10 mouse cellular contexts compared by ENCODE assay signal in genomic region chr14:20319420-20319819, GRCm38 (mm10). TPM values are rescaled to one million over a fixed set of nuclear protein-coding genes. Genes with fewer than 3 reads are reported as not detected.
DNase-seq lines count a peak whose midpoint lies in the region; ATAC-seq lines count a peak whose summit lies in the region.
"Had no signal": no experiment of that assay in that cellular context is flagged by ENCODE, and none has a peak within 500 bp of the region (broad histone marks: within the 10 kb centered on the region; RNA-seq: fewer than 3 reads in every experiment).

No protein-coding gene starts in this region.

- no peak overlapping the region for H3K27ac ChIP-seq in heart, embryonic 11.5 days (ENCODE audit: low read depth, low read length)
- H3K27ac ChIP-seq: embryonic facial prominence, embryonic 12.5 days had no signal

- intact Hi-C loops in heart, postnatal 36 days (cut with DNase I) = no loop called here
- intact Hi-C loops in left cerebral cortex, postnatal 36 days (cut with DNase I) = no loop called here

- H3K9ac ChIP-seq in heart, embryonic 11.5 days (ENCODE audit: low read depth, low read length) = no peak overlapping the region
- H3K9ac ChIP-seq: embryonic facial prominence, embryonic 12.5 days had no signal

- no peaks in the 10 kb centered on the region for H3K4me1 ChIP-seq in heart, embryonic 11.5 days (ENCODE audit: control insufficient read depth, insufficient read depth, low read length)
- H3K4me1 ChIP-seq: embryonic facial prominence, embryonic 12.5 days had no signal

- no peak overlapping the region for H3K4me3 ChIP-seq in heart, embryonic 11.5 days (ENCODE audit: low read depth, low read length)
- H3K4me3 ChIP-seq: embryonic facial prominence, embryonic 12.5 days had no signal

- peaks cover 16% of the 10 kb centered on the region for H3K36me3 ChIP-seq in heart, embryonic 11.5 days (ENCODE audit: control insufficient read depth, insufficient read depth, low read length)

- H3K4me2 ChIP-seq in heart, embryonic 11.5 days = no peak overlapping the region
- H3K4me2 ChIP-seq: embryonic facial prominence, embryonic 12.5 days had no signal

- no peaks in the 10 kb centered on the region for H3K27me3 ChIP-seq in heart, embryonic 11.5 days (ENCODE audit: control insufficient read depth, insufficient read depth, low read length)
- H3K27me3 ChIP-seq: embryonic facial prominence, embryonic 12.5 days had no signal

- no peaks in the 10 kb centered on the region for H3K9me3 ChIP-seq in heart, embryonic 11.5 days (replicated peaks; ENCODE audit: control insufficient read depth, low read length)
- H3K9me3 ChIP-seq: embryonic facial prominence, embryonic 12.5 days had no signal

- DNase-seq in heart, postnatal 36 days = peak; percentile 18 to 39
- DNase-seq in A20 (ENCODE audit: low read depth, low spot score) (peak; percentile 41), ZHBTc4 (ENCODE audit: low read depth, low spot score) (peak; percentile 59)
- DNase-seq in embryo, embryonic 9.5 days (ENCODE audit: extremely low spot score) = peak; percentile 32
- peak; percentile 14 to 27 for DNase-seq in left cerebral cortex, postnatal 36 days (ENCODE audit: low spot score in 2 of 2)
- DNase-seq in retina, postnatal 7 days (ENCODE audit: low read depth, low spot score) = peak; percentile 23
- no peak for DNase-seq in yolk sac, embryonic 10.5 days (ENCODE audit: low spot score)

- no peak for ATAC-seq in heart, embryonic 11.5 days (replicated peaks; ENCODE audit: insufficient number of reproducible peaks, low FRiP score, low TSS enrichment)

- WGBS in heart, embryonic 11.5 days (ENCODE audit: insufficient replicate concordance) = 76% methylated on average over 3 of the region's 3 CpGs

RNA-seq across cellular contexts. Expression of gene Nudt13, which starts 24.9 kb away (rescaled TPM):
- 10 to 100 TPM; 28.3 to 35.8 TPM for total RNA-seq in heart, postnatal 36 days (2021)
- 9.0 and 9.8 TPM in 2 replicates for polyA plus RNA-seq in heart, embryonic 11.5 days (2014; fragmentation: Nextera tagmentation; extraction: Ambion mirVana)
- 10 to 100 TPM; 17.4 to 19.5 TPM for total RNA-seq in left cerebral cortex, postnatal 36 days (2021)

RNA-seq across cellular contexts. Expression of gene Ecd, which starts 28.5 kb away (rescaled TPM):
- 10 to 100 TPM; 34.3 to 35.3 TPM for total RNA-seq in heart, postnatal 36 days (2021)
- 39.6 and 43.7 TPM in 2 replicates for polyA plus RNA-seq in heart, embryonic 11.5 days (2014; fragmentation: Nextera tagmentation; extraction: Ambion mirVana)
- 10 to 100 TPM; 37.1 to 41.9 TPM for total RNA-seq in left cerebral cortex, postnatal 36 days (2021)

RNA-seq across cellular contexts. Expression of gene Fam149b, which starts 28.5 kb away (rescaled TPM):
- total RNA-seq in heart, postnatal 36 days (2021) = 10 to 100 TPM; 29.6 to 35.0 TPM
- polyA plus RNA-seq in heart, embryonic 11.5 days (2014; fragmentation: Nextera tagmentation; extraction: Ambion mirVana) = 27.5 and 33.2 TPM in 2 replicates
- 10 to 100 TPM; 46.1 to 56.2 TPM for total RNA-seq in left cerebral cortex, postnatal 36 days (2021)

RNA-seq across cellular contexts. Expression of gene Kcnk16, which starts 50.4 kb away (rescaled TPM):
- total RNA-seq in heart, postnatal 36 days (2021) = not detected
- not detected in 2 replicates for polyA plus RNA-seq in heart, embryonic 11.5 days (2014; fragmentation: Nextera tagmentation; extraction: Ambion mirVana)
- total RNA-seq in left cerebral cortex, postnatal 36 days (2021) = not detected
- total RNA-seq: left cerebral cortex, postnatal 10 days had no signal
- polyA plus RNA-seq: embryonic facial prominence, embryonic 12.5 days had no signal
